Comparison of ENCODE assay signal across 8 mouse cellular contexts in genomic region chr7:16175542-16175931, GRCm38 (mm10). TPM values are rescaled to one million over a fixed set of nuclear protein-coding genes. Genes with fewer than 3 reads are reported as not detected.
A peak's percentile ranks its signal among the peaks of the same experiment; 100 is the strongest.
DNase-seq lines count a peak whose midpoint lies in the region; ATAC-seq and TF ChIP-seq lines count a peak whose summit lies in the region.

No protein-coding gene starts in this region.

- peak overlapping the region; percentile 79 for H3K4me2 ChIP-seq in embryonic facial prominence, embryonic 13.5 days
- peak overlapping the region; percentile 77 for H3K4me2 ChIP-seq in limb, embryonic 12.5 days
- peak overlapping the region; percentile 75 for H3K4me2 ChIP-seq in stomach, embryonic 14.5 days (replicated peaks; ENCODE audit: low read depth, low read length)

- no peaks in the 10 kb centered on the region; the same call in 1 of the 2 replicates for H3K9me3 ChIP-seq in embryonic facial prominence, embryonic 13.5 days
- no peaks in the 10 kb centered on the region for H3K9me3 ChIP-seq in limb, embryonic 12.5 days
- no peaks in the 10 kb centered on the region for H3K9me3 ChIP-seq in stomach, embryonic 14.5 days (ENCODE audit: control insufficient read depth, low read depth, low read length)

- TF ChIP-seq POLR2A in lung, adult 2 months (IDR thresholded peaks at IDR 0.05; ENCODE audit: borderline replicate concordance, extremely low read depth, low read depth, low read length) = no peak

- H3K27me3 ChIP-seq in embryonic facial prominence, embryonic 13.5 days = no peaks in the 10 kb centered on the region; the same call in 1 of the 2 replicates
- peaks cover 73% of the 10 kb centered on the region for H3K27me3 ChIP-seq in limb, embryonic 12.5 days
- H3K27me3 ChIP-seq in stomach, embryonic 14.5 days (ENCODE audit: control insufficient read depth, insufficient read depth, low read length) = no peaks in the 10 kb centered on the region

- no peak for DNase-seq in lung, adult 2 months
- DNase-seq in lung, postnatal 14 days = no peak
- no peak for DNase-seq in urinary bladder, adult 2 months (ENCODE audit: low spot score)
- DNase-seq in frontal cortex, postnatal 14 days (ENCODE audit: low spot score in 2 of 2) = no peak
- no peak for DNase-seq in spleen, adult 18-20 months

- peak overlapping the region; percentile 64 for H3K27ac ChIP-seq in embryonic facial prominence, embryonic 13.5 days
- no peak overlapping the region for H3K27ac ChIP-seq in limb, embryonic 12.5 days
- peak overlapping the region; percentile 44; the same call in 1 of the 2 replicates for H3K27ac ChIP-seq in stomach, embryonic 14.5 days (ENCODE audit: low read length)

- 1% methylated on average over 10 of the region's 10 CpGs for WGBS in lung, adult 2 months
- WGBS in embryonic facial prominence, embryonic 13.5 days = 0% methylated on average over 10 of the region's 10 CpGs
- 0% methylated on average over 10 of the region's 10 CpGs for WGBS in limb, embryonic 12.5 days
- 0% methylated on average over 7 of the region's 10 CpGs for WGBS in stomach, embryonic 14.5 days

- peaks cover 24% of the 10 kb centered on the region for H3K36me3 ChIP-seq in embryonic facial prominence, embryonic 13.5 days
- no peaks in the 10 kb centered on the region for H3K36me3 ChIP-seq in limb, embryonic 12.5 days
- H3K36me3 ChIP-seq in stomach, embryonic 14.5 days (ENCODE audit: control insufficient read depth, insufficient read depth, low read length) = peaks cover 6% of the 10 kb centered on the region; the same call in 1 of the 2 replicates

- TF ChIP-seq CTCF in lung, adult 2 months (IDR thresholded peaks at IDR 0.05; ENCODE audit: insufficient read depth, low read length) = no peak

- peak overlapping the region; percentile 80 for H3K9ac ChIP-seq in embryonic facial prominence, embryonic 13.5 days
- peak overlapping the region; percentile 61 for H3K9ac ChIP-seq in limb, embryonic 12.5 days (replicated peaks)
- H3K9ac ChIP-seq in stomach, embryonic 14.5 days (replicated peaks; ENCODE audit: low read depth, low read length) = peak overlapping the region; percentile 68

- peak overlapping the region; percentile 69 for H3K4me3 ChIP-seq in lung, adult 2 months (replicated peaks; ENCODE audit: extremely low read depth, low read depth, low read length)
- peak overlapping the region; percentile 74 for H3K4me3 ChIP-seq in embryonic facial prominence, embryonic 13.5 days
- peak overlapping the region; percentile 49 for H3K4me3 ChIP-seq in limb, embryonic 12.5 days (replicated peaks)
- H3K4me3 ChIP-seq in stomach, embryonic 14.5 days (ENCODE audit: low read depth, low read length) = peak overlapping the region; percentile 63

- peaks cover 5% of the 10 kb centered on the region for H3K4me1 ChIP-seq in lung, adult 2 months (ENCODE audit: control insufficient read depth, insufficient read depth, low read length)
- peaks cover 16% of the 10 kb centered on the region for H3K4me1 ChIP-seq in embryonic facial prominence, embryonic 13.5 days
- H3K4me1 ChIP-seq in limb, embryonic 12.5 days (replicated peaks) = peaks cover 18% of the 10 kb centered on the region
- H3K4me1 ChIP-seq in stomach, embryonic 14.5 days (ENCODE audit: control insufficient read depth, insufficient read depth, low read length) = 0 out of 2 replicates have a peak, but pooled peaks cover 3% of the 10 kb centered on the region

- ATAC-seq in embryonic facial prominence, embryonic 13.5 days (ENCODE audit: insufficient number of reproducible peaks, insufficient read depth, low FRiP score, low TSS enrichment, low read depth) = no peak
- ATAC-seq in limb, embryonic 12.5 days (ENCODE audit: insufficient number of reproducible peaks, insufficient read depth, low FRiP score, low TSS enrichment, low read depth) = no peak
- no peak; the same call in 1 of the 2 replicates for ATAC-seq in stomach, embryonic 14.5 days (ENCODE audit: insufficient number of reproducible peaks, insufficient read depth, low FRiP score, low read depth)

RNA-seq across cellular contexts. Expression of gene Meis3, which starts 0.6 kb away (rescaled TPM):
- 19.4 and 23.4 TPM in 2 replicates for polyA plus RNA-seq in lung, adult 2 months (2012; rRNA removed)
- polyA plus RNA-seq in embryonic facial prominence, embryonic 13.5 days (2015; fragmentation: Nextera tagmentation; extraction: Ambion mirVana) = 49.8 and 54.4 TPM in 2 replicates
- 7.7 and 9.4 TPM in 2 replicates for polyA plus RNA-seq in limb, embryonic 12.5 days (2016; fragmentation: Nextera tagmentation; extraction: Ambion mirVana)
- 32.2 and 44.4 TPM in 2 replicates for polyA plus RNA-seq in stomach, embryonic 14.5 days (2014; fragmentation: Nextera tagmentation; extraction: Ambion mirVana)
- polyA plus RNA-seq in urinary bladder, adult 2 months (2012; rRNA removed) = 38.4 and 47.7 TPM in 2 replicates

RNA-seq across cellular contexts. Expression of gene Slc8a2, which starts 45.9 kb away (rescaled TPM):
- polyA plus RNA-seq in lung, adult 2 months (2012; rRNA removed) = 0.85 TPM in 2 replicates
- polyA plus RNA-seq in embryonic facial prominence, embryonic 13.5 days (2015; fragmentation: Nextera tagmentation; extraction: Ambion mirVana) = 0.34 and 0.37 TPM in 2 replicates
- 0.18 and 0.20 TPM in 2 replicates for polyA plus RNA-seq in limb, embryonic 12.5 days (2016; fragmentation: Nextera tagmentation; extraction: Ambion mirVana)
- 0.35 and 0.38 TPM in 2 replicates for polyA plus RNA-seq in stomach, embryonic 14.5 days (2014; fragmentation: Nextera tagmentation; extraction: Ambion mirVana)
- 3.8 and 6.6 TPM in 2 replicates for polyA plus RNA-seq in urinary bladder, adult 2 months (2012; rRNA removed)

RNA-seq across cellular contexts. Expression of gene Dhx34, which starts 46.3 kb away (rescaled TPM):
- polyA plus RNA-seq in lung, adult 2 months (2012; rRNA removed) = 28.4 and 39.4 TPM in 2 replicates
- polyA plus RNA-seq in embryonic facial prominence, embryonic 13.5 days (2015; fragmentation: Nextera tagmentation; extraction: Ambion mirVana) = 12.7 and 16.2 TPM in 2 replicates
- polyA plus RNA-seq in limb, embryonic 12.5 days (2016; fragmentation: Nextera tagmentation; extraction: Ambion mirVana) = 14.7 and 17.4 TPM in 2 replicates
- 8.4 and 9.9 TPM in 2 replicates for polyA plus RNA-seq in stomach, embryonic 14.5 days (2014; fragmentation: Nextera tagmentation; extraction: Ambion mirVana)
- polyA plus RNA-seq in urinary bladder, adult 2 months (2012; rRNA removed) = 13.8 and 15.2 TPM in 2 replicates

RNA-seq across cellular contexts. Expression of gene Kptn, which starts 55.8 kb away (rescaled TPM):
- 25.5 and 28.3 TPM in 2 replicates for polyA plus RNA-seq in lung, adult 2 months (2012; rRNA removed)
- polyA plus RNA-seq in embryonic facial prominence, embryonic 13.5 days (2015; fragmentation: Nextera tagmentation; extraction: Ambion mirVana) = 44.9 and 45.6 TPM in 2 replicates
- polyA plus RNA-seq in limb, embryonic 12.5 days (2016; fragmentation: Nextera tagmentation; extraction: Ambion mirVana) = 30.7 and 33.3 TPM in 2 replicates
- 30.3 and 31.2 TPM in 2 replicates for polyA plus RNA-seq in stomach, embryonic 14.5 days (2014; fragmentation: Nextera tagmentation; extraction: Ambion mirVana)
- 27.2 and 28.0 TPM in 2 replicates for polyA plus RNA-seq in urinary bladder, adult 2 months (2012; rRNA removed)
